In genomic region chr19:35881810-35882485, GRCm38 (mm10) we compare ENCODE assay signal across 16 mouse cellular contexts.
"Had no signal": no experiment of that assay in that cellular context is flagged by ENCODE, and none has a peak within 500 bp of the region (broad histone marks: within the 10 kb centered on the region; RNA-seq: fewer than 3 reads in every experiment).

No protein-coding gene starts in this region.

- H3K4me3 ChIP-seq: limb, embryonic 13.5 days; megakaryocyte, embryonic 14.5 days; midbrain, embryonic 13.5 days; myocyte; neural tube, embryonic 15.5 days had no signal

- ATAC-seq: midbrain, embryonic 13.5 days had no signal

- H3K27me3 ChIP-seq: limb, embryonic 13.5 days; megakaryocyte, embryonic 14.5 days; midbrain, embryonic 13.5 days; neural tube, embryonic 15.5 days had no signal

- H3K4me1 ChIP-seq: limb, embryonic 13.5 days; megakaryocyte, embryonic 14.5 days; midbrain, embryonic 13.5 days; neural tube, embryonic 15.5 days had no signal

- DNase-seq: kidney, postnatal 36 days; layer of hippocampus, adult 9-11 months; layer of hippocampus, postnatal 36 days; lung, adult 2 months; lung, postnatal 10 days; right cerebral cortex, adult 18-20 months; right cerebral cortex, postnatal 25 days; thymus, postnatal 36 days had no signal

- H3K9me3 ChIP-seq: limb, embryonic 13.5 days; megakaryocyte, embryonic 14.5 days; midbrain, embryonic 13.5 days; neural tube, embryonic 15.5 days had no signal

- H3K4me2 ChIP-seq: limb, embryonic 13.5 days; midbrain, embryonic 13.5 days; neural tube, embryonic 15.5 days had no signal

- H3K9ac ChIP-seq: limb, embryonic 13.5 days; liver, embryonic 14.5 days; midbrain, embryonic 13.5 days; neural tube, embryonic 15.5 days had no signal

- H3K36me3 ChIP-seq: limb, embryonic 13.5 days; midbrain, embryonic 13.5 days; neural tube, embryonic 15.5 days had no signal

- H3K27ac ChIP-seq: kidney, postnatal 0 days; limb, embryonic 13.5 days; liver, embryonic 14.5 days; macrophage; midbrain, embryonic 13.5 days; neural tube, embryonic 15.5 days had no signal
